Mouse (Mus musculus) testis, adult 10 weeks (tissue): ENCODE data around the gene Tmem130. TPM values are rescaled to one million over a fixed set of nuclear protein-coding genes. Genes with fewer than 3 reads are reported as not detected.

Source experiments
- polyA plus RNA-seq: library from polyadenylated mRNA; stranded (reverse); fragments of 350-450 nt; fragmentation: Illumina TruSeq; extraction: RNeasy Lipid Tissue Mini Kit (QIAGEN cat#74804); gene quantifications from one replicate; pipeline ENCODE4 v1.2.3, GENCODE M21; 2014; ENCODE audit warnings: low read depth, low replicate concordance

Tmem130 gene
- 2.5 TPM for polyA plus RNA-seq

GRCm38 (mm10) chr5:144761161-144761868, at the start of gene Tmem130:
Gene Tmem130, minus strand, starts transcription at chr5:144761818.

GRCm38 (mm10) chr5:144767106-144767798, 5.6 kb upstream of the Tmem130 start, which contains the start of gene Trrap:
Gene Trrap, plus strand, starts transcription at chr5:144767732.

Other genes starting within 250 kb of the Tmem130 start
- 1.6 TPM for gene Nptx2, start 215.9 kb downstream of the Tmem130 start, polyA plus RNA-seq
- gene Trrap, start 5.9 kb upstream of the Tmem130 start, polyA plus RNA-seq, result 15.5 TPM
- gene Smurf1, start 204.0 kb upstream of the Tmem130 start, polyA plus RNA-seq, result 26.5 TPM